Mouse (Mus musculus) frontal cortex, postnatal 10 days (tissue): ENCODE data around the gene Galnt17.

Experiments
- DNase-seq, 2 experiments: peaks; one replicate each; pipeline ENCODE4 v3.0.0; 2022; ENCODE audit warnings: low spot score in 2 of 2, mixed read lengths in 1 of 2

The Galnt17 gene

DNA sequence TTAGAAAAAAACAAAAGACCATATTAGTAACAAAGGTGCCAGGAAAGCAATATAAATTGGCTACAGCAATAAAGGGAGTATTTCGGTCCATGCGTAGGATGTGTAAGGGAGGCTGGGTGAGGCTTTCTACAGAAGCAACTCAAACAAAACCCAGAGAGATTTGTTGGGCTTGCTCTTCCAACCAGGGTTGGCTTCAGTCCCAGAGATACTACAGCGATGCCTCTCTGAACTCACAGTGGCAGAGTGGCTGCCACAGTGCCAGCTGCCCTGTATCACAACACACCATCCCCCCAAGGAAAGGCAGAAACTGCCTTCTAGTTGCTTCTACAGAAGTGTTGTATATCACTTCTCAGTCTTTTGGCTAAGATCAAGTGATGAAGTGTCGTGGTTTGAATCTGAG, 66.6 kb downstream of the Galnt17 start:
- DNase-seq = no peak

GRCm38 (mm10) chr5:131239813-131240212, 68.5 kb downstream of the Galnt17 start:
- no peak for DNase-seq

DNA sequence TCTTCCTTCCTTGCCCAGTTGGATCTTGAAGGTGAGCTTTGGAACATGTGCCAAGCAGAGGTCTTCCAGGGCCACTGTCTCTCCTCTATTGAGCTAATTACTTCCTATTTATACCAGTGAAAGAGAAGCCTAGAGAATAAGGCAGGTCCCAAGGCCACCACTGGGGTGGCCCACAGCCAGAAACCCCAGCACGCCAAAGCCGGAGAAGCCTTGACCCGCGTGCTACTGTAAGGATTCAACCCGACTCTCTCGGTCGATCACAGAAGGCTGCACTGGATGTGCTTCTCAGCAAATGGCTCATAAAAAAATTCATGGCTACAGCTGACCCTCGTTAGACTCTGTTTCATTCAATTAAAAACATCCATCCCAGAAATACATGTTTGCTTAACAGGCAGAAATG, 71.4 kb downstream of the Galnt17 start:
- DNase-seq = no peak

- DNase-seq = no peak
Observed at GRCm38 (mm10) chr5:131233828-131234227, 74.5 kb downstream of the Galnt17 start.

DNA sequence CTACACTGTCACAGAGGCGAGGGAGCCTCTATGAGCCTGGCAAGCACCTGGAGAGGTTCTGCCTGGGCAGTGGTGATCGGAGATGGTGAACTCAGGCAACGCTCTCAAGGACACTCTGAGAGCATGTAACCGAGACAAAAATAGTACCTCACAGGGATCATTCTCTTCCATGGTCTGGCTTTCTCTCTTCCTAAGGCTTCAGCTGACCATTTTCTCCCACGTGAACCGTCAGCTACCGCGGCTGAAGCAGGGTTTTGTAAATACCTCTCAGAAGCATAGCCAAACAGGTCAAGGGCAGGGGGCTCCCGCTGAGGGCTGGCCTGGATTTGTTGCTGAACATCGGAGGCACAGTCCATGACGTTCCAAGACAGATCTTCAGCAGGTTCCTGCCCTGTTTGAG, 77.2 kb downstream of the Galnt17 start:
- DNase-seq = no peak

DNA sequence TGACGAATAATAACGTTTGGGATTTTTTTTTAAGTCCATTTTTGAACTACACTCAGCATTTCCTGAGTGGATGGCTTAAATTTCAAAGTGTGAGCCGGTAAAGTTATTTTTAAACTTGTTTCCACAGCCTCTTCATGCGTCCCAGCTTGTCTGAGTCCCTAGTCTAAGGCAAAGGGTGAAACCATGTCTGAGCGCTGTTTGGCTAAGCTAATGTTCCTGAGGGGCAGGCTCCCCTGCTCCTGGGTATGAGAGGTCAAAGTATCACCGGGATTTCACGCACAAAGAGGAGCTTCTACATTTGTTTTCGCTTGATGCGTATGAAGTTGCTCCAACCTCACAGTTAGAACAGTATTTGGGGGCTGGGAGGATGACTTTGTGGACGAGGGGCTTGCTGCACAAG, 78.6 kb downstream of the Galnt17 start:
- no peak for DNase-seq

DNA sequence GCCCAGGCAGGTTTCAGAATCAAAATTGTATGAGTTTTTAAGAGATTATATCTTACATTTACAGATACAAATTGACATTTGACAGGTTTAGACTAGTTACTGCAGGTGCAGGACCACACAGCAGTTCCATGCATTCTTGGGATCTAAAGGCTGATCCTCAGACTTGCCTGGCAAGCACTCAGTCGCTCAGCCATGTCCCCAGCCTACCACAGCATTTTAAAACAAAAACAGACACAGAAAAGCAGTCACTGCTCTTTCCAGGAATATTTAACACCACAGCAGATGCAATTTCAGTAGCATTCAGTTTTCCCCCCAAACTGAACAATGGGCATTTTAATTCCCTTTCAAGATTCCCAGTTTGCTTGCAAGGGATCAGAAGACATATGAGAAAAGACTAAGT, 84.9 kb downstream of the Galnt17 start:
- no peak for DNase-seq

- DNase-seq = no peak
Observed at GRCm38 (mm10) chr5:131222498-131223244, 85.6 kb downstream of the Galnt17 start.

DNA sequence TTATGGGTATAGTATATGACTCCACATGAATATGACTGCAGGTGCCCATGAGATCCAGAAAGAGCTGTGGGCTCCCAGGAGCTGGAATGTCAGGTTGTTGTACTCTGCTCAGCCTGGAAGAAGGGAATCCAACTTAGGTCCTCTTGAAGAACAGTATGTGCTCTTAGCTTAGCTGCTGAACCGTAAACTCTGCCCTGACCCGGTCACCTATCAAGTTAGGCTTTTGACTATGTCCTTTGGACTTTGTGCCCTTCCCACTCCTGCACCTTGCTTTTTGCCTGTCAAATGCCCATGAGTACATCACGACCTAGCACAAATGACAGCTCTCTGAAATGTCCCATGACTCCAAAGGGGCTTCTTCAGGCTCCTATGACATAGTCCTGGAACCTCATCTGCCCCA, 90.1 kb downstream of the Galnt17 start:
- no peak for DNase-seq

DNA sequence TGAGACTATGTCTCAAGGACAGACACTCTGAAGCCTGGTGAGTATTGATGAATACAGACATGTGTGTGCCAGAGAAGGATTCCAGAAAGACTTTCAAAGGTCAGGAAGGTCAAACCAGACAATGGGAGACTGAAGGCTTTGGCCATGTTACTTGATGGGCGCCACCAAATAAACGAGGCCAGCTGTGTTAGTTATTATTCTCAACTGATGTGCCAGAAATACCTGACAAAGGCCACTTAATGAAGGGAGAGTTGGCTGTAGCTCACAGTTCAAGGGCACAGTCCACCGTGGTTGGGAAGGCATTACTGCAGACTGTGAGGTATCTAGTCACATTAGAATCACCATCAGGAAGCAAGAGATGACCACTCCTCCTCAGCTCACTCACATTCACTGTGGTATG, 96.7 kb downstream of the Galnt17 start:
- no peak for DNase-seq

GRCm38 (mm10) chr5:131201146-131201545, 107.2 kb downstream of the Galnt17 start:
- DNase-seq = no peak

GRCm38 (mm10) chr5:131192311-131192710, 116.0 kb downstream of the Galnt17 start:
- DNase-seq = no peak

DNA sequence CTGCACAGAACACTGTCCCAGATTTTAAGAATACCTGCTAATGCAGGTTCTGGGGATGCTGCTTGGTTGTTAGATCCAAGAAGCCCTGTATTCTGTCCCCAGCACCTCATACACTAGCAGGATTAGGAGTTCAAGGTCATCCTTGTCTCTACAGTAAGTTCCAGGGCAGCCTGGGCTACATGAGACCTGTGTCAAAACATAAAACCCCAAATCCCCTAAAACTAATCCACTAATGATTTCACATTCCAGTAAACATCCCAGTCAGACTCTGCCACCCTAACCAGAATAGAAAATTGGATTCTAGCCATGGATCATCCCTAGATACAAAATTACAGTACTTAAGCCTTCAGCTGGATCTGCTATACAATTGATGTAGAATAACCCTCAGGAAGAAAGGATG, 123.7 kb downstream of the Galnt17 start:
- no peak for DNase-seq

DNA sequence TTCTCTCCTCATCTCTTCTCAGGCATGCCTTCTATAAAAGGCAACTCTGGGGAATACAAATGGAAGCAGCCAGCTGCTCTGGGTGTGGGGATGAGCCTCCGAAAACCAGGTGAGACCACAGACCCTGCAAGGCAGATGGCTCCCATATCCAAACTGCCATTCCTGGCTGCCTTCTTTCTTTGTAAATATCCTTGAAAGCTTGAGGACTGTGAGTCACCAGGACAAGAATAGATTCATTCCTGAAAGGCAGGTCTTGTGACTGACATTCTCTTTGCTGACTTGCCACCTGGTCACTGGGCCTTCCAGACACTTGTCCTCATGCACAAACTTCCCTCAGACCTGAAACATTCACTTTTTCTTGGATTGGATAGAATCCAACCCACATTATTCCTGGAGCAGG, 127.1 kb downstream of the Galnt17 start:
- peak; percentile 10 to 13 for DNase-seq

- DNase-seq = no peak
Observed at GRCm38 (mm10) chr5:131180756-131181155, 127.5 kb downstream of the Galnt17 start.

- no peak for DNase-seq
Observed at GRCm38 (mm10) chr5:131177851-131178250, 130.4 kb downstream of the Galnt17 start.

GRCm38 (mm10) chr5:131177168-131177567, 131.1 kb downstream of the Galnt17 start:
- DNase-seq = no peak

- DNase-seq = no peak
Observed at GRCm38 (mm10) chr5:131169186-131169585, 139.1 kb downstream of the Galnt17 start.

GRCm38 (mm10) chr5:131167366-131167765, 140.9 kb downstream of the Galnt17 start:
- no peak for DNase-seq

- DNase-seq = no peak
Observed at GRCm38 (mm10) chr5:131165681-131166080, 142.6 kb downstream of the Galnt17 start.

DNA sequence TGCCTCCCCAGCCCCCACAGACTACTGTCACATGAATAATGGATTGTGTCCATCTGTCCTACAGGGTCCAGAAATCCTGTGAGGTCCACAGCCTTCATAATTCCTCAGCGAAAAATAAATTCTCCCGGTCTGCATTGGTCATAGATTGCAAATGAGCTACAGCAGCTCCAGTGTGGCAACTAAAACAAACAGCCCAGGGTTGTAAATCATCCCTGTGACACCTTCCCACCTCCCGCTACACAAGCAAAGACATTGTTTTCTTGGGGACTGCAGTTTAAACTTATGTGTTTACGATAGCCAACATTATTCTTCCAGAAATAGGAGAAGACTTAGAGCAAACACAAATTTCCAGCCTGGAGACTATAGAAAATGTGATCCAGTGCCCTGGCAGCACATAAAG, 150.4 kb downstream of the Galnt17 start:
- no peak for DNase-seq

DNA sequence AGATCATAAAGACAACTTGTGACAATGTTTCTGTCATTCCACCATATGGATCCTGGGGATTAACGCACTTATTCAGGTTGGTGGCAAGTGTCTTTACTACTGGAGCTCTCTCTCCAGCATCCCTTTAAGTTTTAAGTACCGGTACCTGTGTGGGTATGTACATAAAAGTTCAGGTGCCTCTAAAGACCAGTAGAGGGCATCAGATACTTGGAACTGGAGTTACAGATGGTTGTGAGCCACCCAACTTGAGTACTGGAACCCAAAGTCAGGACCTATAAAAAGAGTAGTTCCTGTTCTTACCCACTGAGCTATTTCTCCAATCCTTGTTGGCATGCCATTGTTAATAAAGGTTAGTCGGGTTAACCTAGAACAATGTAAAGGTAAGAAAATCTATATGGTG, 152.0 kb downstream of the Galnt17 start:
- no peak for DNase-seq

DNA sequence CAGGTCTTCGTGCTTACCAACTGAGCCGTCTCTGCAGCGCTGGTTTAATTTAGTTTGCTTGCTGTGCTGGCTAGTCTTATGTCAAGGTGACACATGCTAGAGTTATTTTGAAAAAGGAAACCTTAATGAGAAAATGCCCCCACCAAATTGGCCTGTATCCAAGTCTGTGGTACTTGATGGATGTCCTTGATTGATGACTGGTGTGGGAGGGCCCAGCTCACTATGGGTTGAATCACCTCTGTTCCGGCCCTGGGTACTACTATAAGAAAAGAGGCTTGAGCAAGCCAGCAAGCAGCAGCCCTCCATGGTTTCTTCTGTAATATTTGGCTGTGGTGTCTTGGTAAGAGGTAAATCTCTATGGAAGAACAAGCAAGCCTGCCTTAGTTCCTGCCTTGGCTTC, 165.7 kb downstream of the Galnt17 start:
- DNase-seq = no peak

DNA sequence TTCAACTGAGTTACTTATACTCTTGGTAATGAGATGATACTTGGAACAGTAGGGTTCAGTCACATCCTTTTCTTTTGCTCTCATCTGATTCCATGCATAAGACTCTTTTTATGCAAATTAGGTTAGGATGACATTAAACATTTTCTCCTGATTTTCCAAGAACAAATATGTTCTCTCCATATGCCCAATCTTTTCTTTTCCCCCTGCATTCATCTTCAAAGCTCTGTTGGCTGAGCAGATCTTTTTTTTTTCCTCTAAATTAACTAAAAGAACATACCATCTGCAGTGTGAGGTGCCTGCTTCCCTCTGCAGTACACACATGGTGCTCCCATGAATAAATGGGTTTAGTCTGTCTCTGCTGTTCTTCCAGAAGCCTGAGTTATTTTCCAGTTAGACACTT, 173.5 kb downstream of the Galnt17 start:
- peak in 1 of 2 experiments; percentile 7 for DNase-seq
